Mouse (Mus musculus): ENCODE measurements around the gene Six6.

DNA sequence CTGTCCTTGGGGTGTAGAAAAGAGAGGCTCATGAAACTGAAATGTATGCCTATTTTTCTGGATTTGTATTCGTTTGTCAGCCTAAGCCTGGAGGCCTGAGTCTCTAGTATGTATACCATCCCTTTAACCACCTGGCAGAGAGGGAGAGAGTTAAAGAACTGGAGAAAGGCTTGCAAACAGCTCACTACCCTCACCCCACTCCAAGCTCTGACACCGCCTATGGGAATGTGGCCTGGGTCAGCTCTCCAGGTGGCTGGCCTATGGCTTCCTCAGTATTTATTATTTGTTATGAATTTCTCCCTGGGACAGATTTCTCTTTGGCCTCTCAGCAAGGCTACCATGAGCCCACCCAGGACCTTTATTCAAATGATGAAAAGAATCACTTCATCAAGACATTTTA lies 7.6 kb downstream of the Six6 start:
- no peak for TF ChIP-seq CTCF (IDR thresholded peaks at IDR 0.05; ENCODE audit: borderline replicate concordance, extremely low read depth, insufficient read depth, insufficient read length)
- no peak for TF ChIP-seq POLR2A (IDR thresholded peaks at IDR 0.05; ENCODE audit: borderline replicate concordance, extremely low read depth, insufficient read depth, insufficient read length, poor library complexity, severe bottlenecking)
